Mouse (Mus musculus) thymus, adult 2 months (tissue): ENCODE data around the gene Phxr2.

Experiments
- CTCF ChIP-seq: fragments of 200-500 bp; IDR thresholded peaks from 2 replicates; pipeline ENCODE4 v1.5.1; 2012; ENCODE audit warnings: mild to moderate bottlenecking, control low read depth, low read length, moderate library complexity, borderline replicate concordance; ENCODE audit not compliant: control insufficient read depth, poor library complexity, insufficient read depth; ENCODE audit errors: extremely low read depth
- POLR2A ChIP-seq: fragments of 200-500 bp; IDR thresholded peaks from 2 replicates; pipeline ENCODE4 v1.6.1; 2012; ENCODE audit warnings: mild to moderate bottlenecking, low read length, control low read depth, moderate library complexity; ENCODE audit not compliant: control insufficient read depth, poor library complexity, insufficient read depth; ENCODE audit errors: extremely low read depth

DNA sequence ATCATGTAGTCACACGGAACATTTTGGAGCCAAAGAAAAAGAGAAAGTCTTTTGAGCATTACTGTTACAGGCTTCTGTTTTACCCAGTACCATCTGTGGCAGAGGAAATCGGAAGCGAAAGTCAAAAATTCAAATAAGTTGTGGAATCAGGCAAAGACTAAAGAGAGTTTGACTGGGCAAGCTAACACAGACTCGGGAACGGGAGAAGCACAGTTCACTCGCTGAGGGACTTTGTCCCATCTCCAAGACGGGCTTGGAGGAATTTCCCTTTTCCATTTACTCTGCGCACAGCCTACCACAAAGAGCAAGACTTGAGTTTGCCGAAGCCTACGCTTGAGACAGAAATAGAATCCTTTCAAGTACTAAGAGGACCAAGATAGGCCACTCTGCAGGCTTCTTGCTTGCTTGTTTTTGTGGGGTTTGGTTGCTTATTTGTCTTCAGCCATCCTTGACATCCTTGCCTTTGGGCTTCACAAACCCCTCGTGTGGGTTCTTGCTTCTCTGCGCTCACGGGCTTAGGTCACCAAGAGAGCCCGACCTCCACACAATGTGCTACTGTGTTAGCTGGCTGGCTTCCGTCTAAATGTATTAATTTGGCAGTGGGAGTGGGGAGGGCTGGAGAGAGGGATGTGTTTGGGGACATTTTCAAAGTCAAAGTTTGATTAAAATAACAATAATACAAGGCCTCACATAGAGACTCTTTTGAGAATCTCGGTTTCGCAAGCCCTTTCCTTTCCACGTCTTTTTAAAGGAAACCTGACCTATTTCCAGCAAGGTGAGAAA lies 49.8 kb downstream of the Phxr2 start:
- TF ChIP-seq POLR2A = no peak
- TF ChIP-seq CTCF = no peak
